Mouse (Mus musculus) heart, postnatal 10 days (tissue): ENCODE measurements around the gene Gm38119. TPM values are rescaled to one million over a fixed set of nuclear protein-coding genes. Genes with fewer than 3 reads are reported as not detected.
"Not testable (repeated sequence)": the region's sequence is repeated elsewhere in the genome, so short reads cannot be mapped to it uniquely, and the experiment has no call there.

ENCODE experiments used
- DNase-seq, 2 experiments: peaks; one replicate each; pipeline ENCODE4 v3.0.0; 2021
- intact Hi-C: fragments of 180-260 bp; cut with DNase I; formaldehyde crosslinking; loops from one replicate; pipeline ENCODE4 v1.15.1; 2025
- total RNA-seq, 2 experiments: library from RNA; stranded (reverse); gene quantifications; 2 replicates each; pipeline ENCODE4 v1.2.3; 2021

Gm38119 gene
- total RNA-seq = not detected

GRCm38 (mm10) chr3:92738996-92739395 is at the start of gene Gm38119:
Gene Gm38119 (minus strand): TSS chr3:92739096.
- intact Hi-C loops = no loop called here
- no peak for DNase-seq

- intact Hi-C loops = no loop called here
- DNase-seq = no peak
These were observed 39.9 kb upstream of the Gm38119 start, which contains the start of gene Lce1i for GRCm38 (mm10) chr3:92778799-92779198. Gene Lce1i (minus strand): TSS chr3:92778899.

GRCm38 (mm10) chr3:92771573-92771972 is 32.7 kb upstream of the Gm38119 start:
- no peak for DNase-seq
- intact Hi-C loops = loop anchor here (2.0 kb wide), 1 partner anchor 621 kb away; no protein-coding TSS in a partner anchor

GRCm38 (mm10) chr3:92764965-92765364 is 26.1 kb upstream of the Gm38119 start, which contains the start of gene Lce1h:
Gene Lce1h (minus strand): TSS chr3:92765065.
- intact Hi-C loops = no loop called here

GRCm38 (mm10) chr3:92753197-92753596 is 14.3 kb upstream of the Gm38119 start:
- no peak for DNase-seq
- intact Hi-C loops = no loop called here

More at GRCm38 (mm10) chr3:92764965-92765364, 26.1 kb upstream of the Gm38119 start, which contains the start of gene Lce1h:
- no peak for DNase-seq

GRCm38 (mm10) chr3:92752238-92752637 is 13.3 kb upstream of the Gm38119 start, which contains the start of gene Lce1g:
Gene Lce1g (minus strand): TSS chr3:92752338.
- DNase-seq = no peak
- intact Hi-C loops = no loop called here

- DNase-seq = no peak
- intact Hi-C loops = no loop called here
These were observed 16.3 kb downstream of the Gm38119 start for GRCm38 (mm10) chr3:92722631-92723030.

- no peak for DNase-seq
- intact Hi-C loops = no loop called here
These were observed 18.6 kb downstream of the Gm38119 start, which contains the start of gene Lce1f for GRCm38 (mm10) chr3:92720250-92720649. Gene Lce1f (minus strand): TSS chr3:92720350.

GRCm38 (mm10) chr3:92715122-92715521 is 23.8 kb downstream of the Gm38119 start:
- no peak for DNase-seq
- intact Hi-C loops = no loop called here

- intact Hi-C loops = no loop called here
- DNase-seq = no peak
These were observed 29.9 kb downstream of the Gm38119 start, which contains the start of gene Lce1e for GRCm38 (mm10) chr3:92708974-92709373. Gene Lce1e (minus strand): TSS chr3:92709074.

- no peak for DNase-seq
- intact Hi-C loops = no loop called here
These were observed 44.3 kb downstream of the Gm38119 start for GRCm38 (mm10) chr3:92694613-92695012.

GRCm38 (mm10) chr3:92691688-92692087 is 47.2 kb downstream of the Gm38119 start:
- intact Hi-C loops = no loop called here
- DNase-seq = no peak

GRCm38 (mm10) chr3:92689154-92689553 is 49.7 kb downstream of the Gm38119 start:
- intact Hi-C loops = not testable (repeated sequence)
- DNase-seq = peak; percentile 7 to 13

Other genes starting within 250 kb of the Gm38119 start
- not detected for gene Sprr4, start 238.6 kb downstream of the Gm38119 start, total RNA-seq
- gene 2310046K23Rik, start 204.6 kb downstream of the Gm38119 start, total RNA-seq = not detected
- gene Ivl, start 165.4 kb downstream of the Gm38119 start, total RNA-seq = not detected
- not detected for gene Smcp, start 150.1 kb downstream of the Gm38119 start, total RNA-seq
- not detected for gene 2210017I01Rik, start 131.6 kb downstream of the Gm38119 start, total RNA-seq
- gene Lce6a, start 117.4 kb downstream of the Gm38119 start, total RNA-seq = not detected
- gene Lce1a1, start 90.8 kb downstream of the Gm38119 start, total RNA-seq = not detected
- gene Lce1b, start 82.2 kb downstream of the Gm38119 start, total RNA-seq = not detected
- not detected for gene Lce1a2, start 68.8 kb downstream of the Gm38119 start, total RNA-seq
- not detected for gene Lce1c, start 59.8 kb downstream of the Gm38119 start, total RNA-seq
- gene Lce1d, start 51.9 kb downstream of the Gm38119 start, total RNA-seq = not detected
- gene Lce1e, start 30.0 kb downstream of the Gm38119 start, total RNA-seq = not detected
- not detected for gene Lce1f, start 18.7 kb downstream of the Gm38119 start, total RNA-seq
- gene Lce1g, start 13.2 kb upstream of the Gm38119 start, total RNA-seq = not detected
- not detected for gene Lce1h, start 26.0 kb upstream of the Gm38119 start, total RNA-seq
- gene Lce1i, start 39.8 kb upstream of the Gm38119 start, total RNA-seq = not detected
- not detected for gene Lce1j, start 51.4 kb upstream of the Gm38119 start, total RNA-seq
- not detected for gene Lce1k, start 68.8 kb upstream of the Gm38119 start, total RNA-seq
- gene Kprp, start 88.2 kb upstream of the Gm38119 start, total RNA-seq = not detected
- not detected for gene Lce1l, start 112.2 kb upstream of the Gm38119 start, total RNA-seq
- gene 2310050C09Rik, start 131.1 kb upstream of the Gm38119 start, total RNA-seq = not detected
- gene Lce3a, start 187.1 kb upstream of the Gm38119 start, total RNA-seq = not detected
- not detected for gene Lce3b, start 193.9 kb upstream of the Gm38119 start, total RNA-seq
- not detected for gene Lce3c, start 205.4 kb upstream of the Gm38119 start, total RNA-seq
- gene Lce3d, start 218.3 kb upstream of the Gm38119 start, total RNA-seq = not detected
- gene Lce3e, start 228.0 kb upstream of the Gm38119 start, total RNA-seq = not detected